Mouse (Mus musculus) megakaryocyte-erythroid progenitor cell, adult 5-6 weeks (primary cell): ENCODE data around the gene Exoc4. TPM values are rescaled to one million over a fixed set of nuclear protein-coding genes. Genes with fewer than 3 reads are reported as not detected.

Experiments
- ATAC-seq: replicated peaks from 2 replicates; pipeline ENCODE4 v1.8.0; 2016; ENCODE audit warnings: mild to moderate bottlenecking, inconsistent platforms; ENCODE audit not compliant: severe bottlenecking, poor library complexity, low FRiP score, low TSS enrichment
- total RNA-seq, 2 experiments: library from RNA; stranded (forward) in 1 of 2; stranded (reverse) in 1 of 2; fragments of 200-1000, 215-1000 nt in 1 of 2; fragments of >200 nt in 1 of 2; fragmentation: Nextera tagmentation in 1 of 2; gene quantifications; 2 replicates each; pipeline ENCODE4 v1.2.3; 2014 to 2017

Exoc4 gene
- total RNA-seq, 2 experiments from 2014 or later = 49.6 to 57.8 TPM

DNA sequence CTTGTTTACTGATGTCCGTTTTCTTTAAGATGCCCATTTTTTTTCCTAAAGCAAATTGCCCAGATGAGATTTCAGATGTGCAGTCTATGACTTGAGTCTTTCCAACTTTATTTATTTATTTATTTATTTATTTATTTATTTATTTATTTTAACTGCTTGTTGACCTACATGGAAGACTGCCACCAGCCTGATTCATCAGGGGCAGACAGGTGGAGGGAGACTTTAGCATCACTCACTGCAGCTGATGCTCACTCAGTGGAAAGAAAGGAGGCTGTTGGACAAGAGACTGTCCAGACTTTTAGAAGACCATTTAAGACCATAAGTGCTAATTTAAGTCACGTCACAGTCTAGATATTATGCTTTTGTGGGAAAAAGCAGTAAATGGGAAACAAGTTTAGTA lies 313.0 kb downstream of the Exoc4 start:
- no peak for ATAC-seq

DNA sequence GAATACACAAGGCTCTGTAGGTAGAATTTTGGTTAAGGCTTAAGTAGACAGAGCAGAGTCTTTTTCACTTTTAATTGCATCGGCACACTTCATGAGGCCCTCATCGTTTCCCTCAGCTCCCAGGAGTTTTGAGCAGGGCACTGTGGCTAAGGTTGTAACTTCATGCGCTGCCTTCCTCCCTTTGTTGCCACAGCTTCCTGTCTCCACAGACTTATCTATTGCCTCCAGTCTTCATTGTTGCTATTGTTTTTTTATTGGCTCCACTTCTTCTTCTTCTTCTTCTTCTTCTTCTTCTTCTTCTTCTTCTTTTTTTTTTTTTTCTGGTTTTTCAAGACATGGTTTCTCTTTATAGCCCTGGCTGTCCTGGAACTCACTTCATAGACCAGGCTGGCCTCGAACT lies 327.1 kb downstream of the Exoc4 start:
- ATAC-seq = no peak

DNA sequence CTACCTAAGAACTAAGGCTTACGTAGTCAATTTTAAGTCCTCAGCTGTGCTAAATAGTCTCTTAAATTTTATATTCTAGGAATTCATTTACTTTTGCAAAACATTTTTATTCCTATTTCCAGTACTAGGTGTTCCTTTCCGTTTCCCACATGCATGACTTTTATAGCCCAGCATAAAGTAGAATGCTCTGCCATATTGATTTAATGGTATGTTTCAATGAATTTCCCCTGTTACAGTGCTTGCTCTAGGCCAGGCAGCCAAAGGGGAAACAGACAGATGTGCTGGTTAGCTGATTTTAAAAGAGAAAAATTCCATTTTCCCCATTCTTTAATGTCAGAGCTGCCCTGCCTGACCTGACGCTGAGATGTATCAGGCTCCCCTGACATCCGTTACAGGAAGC lies 359.6 kb downstream of the Exoc4 start:
- ATAC-seq = no peak

DNA sequence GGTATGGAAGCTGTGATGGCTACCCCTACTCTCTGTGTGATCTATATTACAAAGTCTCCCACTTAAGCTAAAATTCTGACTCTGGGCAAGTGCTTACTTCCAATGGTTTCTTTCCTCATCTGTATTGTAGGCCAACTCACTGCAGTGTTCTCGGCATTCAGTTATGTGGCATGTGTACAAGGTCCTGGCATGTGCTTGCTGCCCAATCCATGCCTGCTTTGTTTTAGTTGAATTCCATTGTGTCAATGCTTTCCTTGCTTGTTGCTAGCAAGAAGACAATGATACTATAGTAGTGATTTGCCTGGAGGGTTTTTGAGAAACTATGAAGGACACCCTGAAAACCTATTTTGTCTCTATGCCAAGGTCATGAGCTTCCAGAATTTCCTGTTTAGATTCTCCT lies 365.1 kb downstream of the Exoc4 start:
- no peak for ATAC-seq

DNA sequence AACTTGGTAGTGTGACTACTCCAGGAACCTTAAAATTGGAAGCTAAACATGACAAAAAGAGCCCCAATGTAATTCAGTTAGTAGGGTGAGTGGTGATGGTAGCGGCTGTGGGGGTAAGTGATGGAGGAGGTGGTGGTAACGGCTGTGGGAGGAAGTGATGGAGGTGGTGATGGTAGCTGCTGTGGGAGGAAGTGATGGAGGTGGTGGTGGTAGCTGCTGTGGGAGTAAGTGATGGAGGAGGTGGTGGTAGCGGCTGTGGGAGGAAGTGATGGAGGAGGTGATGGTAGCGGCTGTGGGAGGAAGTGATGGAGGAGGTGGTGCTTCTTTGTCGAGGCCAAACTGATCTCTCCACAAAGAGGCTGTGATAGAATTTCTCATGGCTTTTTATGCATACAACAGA lies 369.7 kb downstream of the Exoc4 start:
- no peak for ATAC-seq

DNA sequence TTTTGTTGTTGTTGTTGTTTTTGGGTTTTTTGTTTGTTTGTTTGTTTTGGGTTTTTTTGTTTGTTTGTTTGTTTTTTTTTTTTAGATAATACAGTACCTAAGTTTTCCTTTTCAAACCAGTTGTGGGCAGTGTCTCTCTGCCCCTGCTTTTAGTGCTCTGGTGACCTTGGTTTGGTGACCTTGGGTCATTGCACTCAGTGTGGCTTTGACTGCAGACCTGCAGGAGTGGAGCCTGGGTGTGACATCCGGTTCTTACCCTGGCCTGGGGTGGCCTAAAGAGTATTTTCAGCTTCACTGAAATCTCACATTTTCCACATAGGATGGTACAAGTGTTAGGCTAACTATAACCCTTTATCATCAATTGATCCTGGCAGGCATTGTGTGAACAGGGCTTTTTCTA lies 371.8 kb downstream of the Exoc4 start:
- ATAC-seq = no peak

DNA sequence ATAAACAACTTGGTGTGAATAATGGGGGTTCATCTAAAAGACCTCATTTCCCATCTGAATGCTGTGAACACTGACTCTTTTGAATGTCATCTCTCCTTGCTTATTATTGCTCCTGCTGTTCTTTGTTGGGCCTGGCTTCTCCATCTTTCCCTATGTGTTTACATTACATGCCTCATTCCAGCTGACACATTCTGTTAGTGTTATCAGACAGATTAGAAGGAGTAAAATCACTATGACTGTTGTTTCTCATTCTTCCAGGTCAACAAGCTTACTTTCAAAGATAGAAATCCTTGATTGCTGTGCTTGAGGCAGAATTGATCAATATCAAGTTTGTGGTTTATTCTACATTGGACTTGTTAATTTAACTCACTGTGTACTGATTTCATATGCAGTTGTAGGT lies 377.0 kb downstream of the Exoc4 start:
- ATAC-seq = no peak

DNA sequence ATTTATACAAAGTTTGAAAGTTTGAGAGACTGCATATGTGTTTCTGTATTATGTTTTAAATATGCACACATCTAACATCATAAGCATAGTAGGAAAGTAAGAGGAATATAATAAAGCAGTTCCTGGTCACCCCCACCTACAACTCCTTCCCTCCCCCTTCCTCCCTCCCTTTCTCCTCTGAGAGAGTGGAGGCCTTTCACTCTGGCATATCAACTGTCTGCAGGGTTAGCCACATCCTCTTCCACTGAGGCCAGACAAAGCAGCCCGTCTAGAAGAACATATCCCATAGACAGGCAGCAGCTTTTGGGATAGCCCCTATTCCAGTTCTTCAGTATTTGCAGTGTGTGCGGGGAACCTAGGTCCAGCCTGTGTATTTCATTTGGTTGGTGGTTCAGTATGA lies 382.2 kb downstream of the Exoc4 start:
- ATAC-seq = no peak

DNA sequence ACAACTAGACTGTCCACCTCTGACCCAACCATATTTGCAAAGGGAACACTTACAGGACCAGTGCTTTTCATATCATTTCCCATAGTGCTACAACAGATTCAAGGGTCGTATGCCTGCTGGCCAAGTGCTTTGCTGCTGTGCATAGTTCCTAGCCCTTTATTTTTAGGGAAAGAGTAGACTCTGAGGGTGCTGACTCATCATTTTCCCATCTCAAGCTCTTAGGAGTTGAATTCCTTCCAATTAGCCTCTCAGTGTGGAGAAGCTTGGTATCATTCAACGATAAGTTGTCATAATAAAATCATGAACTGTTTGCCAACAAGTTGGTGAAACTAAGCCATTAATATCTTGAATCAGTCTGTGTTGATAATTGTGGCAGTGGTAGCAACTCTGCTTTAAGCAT lies 388.3 kb downstream of the Exoc4 start:
- no peak for ATAC-seq

DNA sequence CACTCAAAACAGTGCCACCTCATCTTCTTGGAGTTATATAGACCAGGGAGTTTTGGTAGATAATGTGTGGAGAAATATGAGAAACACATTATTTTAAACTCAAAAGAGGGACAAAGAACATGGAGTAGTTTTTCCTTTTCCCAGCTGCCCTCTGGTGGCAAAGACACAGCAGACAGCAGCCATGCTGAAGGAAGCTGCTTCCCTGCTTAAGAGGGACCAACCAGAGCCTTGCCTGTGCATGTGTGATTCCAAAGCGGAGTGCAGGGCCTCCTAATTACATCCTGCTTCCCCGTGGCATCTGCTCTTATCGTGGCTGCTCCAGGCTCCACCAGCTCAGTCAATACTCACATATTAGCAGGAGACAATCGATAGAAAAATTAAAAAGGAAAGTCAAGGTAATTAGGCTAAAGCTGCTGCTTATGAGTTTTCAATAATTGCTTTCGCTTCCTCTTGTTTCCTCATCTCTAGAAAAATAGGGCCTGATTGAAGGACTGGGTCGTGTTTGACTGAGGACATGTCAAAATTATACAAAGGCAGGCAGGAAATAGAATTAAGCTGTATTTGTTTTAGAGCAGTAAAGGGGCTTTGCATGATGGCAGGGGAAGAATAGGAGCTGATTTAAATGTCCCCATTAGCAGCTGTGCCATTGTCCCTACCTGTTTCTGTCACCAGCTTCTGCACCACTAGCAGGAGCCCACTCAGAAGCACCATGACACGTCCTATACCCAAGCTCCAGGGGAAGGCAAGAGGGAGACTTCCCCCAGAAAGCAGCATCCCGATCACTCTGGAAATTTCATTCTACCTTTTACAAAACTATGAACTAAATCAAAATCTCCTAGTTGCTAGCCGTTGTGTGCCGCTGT lies 433.1 kb downstream of the Exoc4 start:
- no peak for ATAC-seq

DNA sequence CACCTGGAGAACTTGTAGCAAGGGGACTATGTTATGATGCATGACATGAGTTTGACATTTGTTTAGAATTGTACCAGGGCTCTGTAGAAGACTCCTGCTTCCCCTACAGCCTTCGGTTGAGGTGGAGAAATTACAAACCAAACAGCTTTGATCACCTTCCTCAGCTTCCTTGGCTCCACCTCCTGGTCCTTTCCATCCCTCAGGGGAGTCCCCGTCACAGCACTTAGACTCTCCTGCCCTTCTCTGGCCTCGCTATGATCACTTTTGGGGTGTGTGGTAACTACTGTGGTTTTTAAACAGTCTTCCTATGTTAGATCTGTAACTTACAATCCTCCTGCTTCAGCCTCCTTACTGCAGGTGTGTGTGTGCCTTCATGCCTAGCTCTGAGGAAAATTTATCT lies 434.6 kb downstream of the Exoc4 start:
- ATAC-seq = no peak

DNA sequence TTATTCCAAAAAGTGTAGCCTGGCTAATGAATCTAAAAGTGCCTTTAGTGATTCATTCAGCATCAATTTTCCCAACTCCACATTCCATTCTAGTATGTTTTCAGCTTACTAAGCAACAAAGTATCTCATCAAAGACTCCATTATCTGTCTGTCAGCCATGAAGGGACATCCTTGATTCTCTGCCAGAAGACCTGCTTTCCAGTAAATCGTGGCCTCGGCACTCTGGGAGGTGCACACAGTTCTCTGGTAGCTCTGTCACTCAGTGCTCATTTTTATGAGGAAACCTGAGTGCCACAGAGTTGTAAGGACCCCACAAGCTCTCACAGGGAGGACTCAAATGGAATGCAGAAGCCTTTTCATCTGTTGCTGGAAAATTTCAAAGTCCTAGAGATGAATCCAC lies 436.4 kb downstream of the Exoc4 start:
- ATAC-seq = no peak

DNA sequence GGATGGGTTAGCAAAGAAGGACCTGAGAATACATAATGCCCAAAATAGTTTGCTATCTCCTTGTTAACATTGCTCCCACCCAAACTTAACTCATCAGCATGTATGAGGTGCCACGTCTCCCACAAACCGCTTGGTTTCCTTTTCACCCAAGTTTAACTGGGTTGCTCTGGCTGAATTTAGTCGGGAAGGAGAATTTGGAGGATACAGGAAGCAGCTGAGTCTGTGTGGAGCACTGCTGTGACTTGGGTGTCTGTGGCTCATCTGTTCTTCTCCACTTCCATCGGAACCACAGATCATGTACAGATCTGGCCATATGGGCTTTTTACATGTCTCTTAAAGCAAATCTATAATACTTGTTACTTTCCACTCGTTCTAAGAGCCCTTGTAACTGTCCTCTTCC lies 441.7 kb downstream of the Exoc4 start:
- no peak for ATAC-seq

DNA sequence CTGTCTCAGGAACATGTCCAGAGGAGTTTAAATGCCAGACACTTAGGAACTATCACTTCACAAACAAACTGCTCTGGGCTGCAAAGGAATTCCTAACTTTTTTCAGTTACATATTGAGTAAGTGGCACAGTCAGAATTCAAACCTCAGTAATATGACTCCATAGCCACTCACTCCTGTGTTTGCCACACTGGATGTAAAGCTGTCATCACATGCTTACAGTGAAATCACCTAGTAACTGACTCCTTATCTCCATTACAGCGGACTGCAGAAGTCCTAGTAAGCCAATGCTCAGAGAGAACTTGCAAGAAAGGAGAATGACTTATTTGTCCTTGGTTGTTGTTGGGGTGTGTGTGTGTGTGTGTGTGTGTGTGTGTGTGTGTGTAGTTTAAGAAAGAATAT lies 448.1 kb downstream of the Exoc4 start:
- ATAC-seq = no peak

DNA sequence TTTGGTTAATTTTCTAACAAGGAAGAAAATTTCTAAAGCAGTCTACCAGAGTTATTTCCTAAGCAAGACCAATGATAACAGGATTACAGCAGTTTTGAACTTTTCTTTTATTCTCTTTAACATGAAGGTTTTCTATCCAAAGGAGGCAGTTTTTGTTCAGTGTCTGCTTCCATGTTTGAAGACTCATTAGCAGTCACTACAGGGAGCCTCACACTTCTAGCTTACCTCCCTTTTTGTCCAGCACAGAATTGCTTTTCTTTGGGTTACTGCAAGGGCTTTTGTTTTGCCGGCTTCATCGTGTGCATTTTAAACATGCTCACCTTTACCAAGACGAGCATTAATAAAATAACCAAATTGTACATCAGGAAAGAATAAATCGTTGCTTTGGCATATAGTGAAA lies 460.0 kb downstream of the Exoc4 start:
- ATAC-seq = no peak

DNA sequence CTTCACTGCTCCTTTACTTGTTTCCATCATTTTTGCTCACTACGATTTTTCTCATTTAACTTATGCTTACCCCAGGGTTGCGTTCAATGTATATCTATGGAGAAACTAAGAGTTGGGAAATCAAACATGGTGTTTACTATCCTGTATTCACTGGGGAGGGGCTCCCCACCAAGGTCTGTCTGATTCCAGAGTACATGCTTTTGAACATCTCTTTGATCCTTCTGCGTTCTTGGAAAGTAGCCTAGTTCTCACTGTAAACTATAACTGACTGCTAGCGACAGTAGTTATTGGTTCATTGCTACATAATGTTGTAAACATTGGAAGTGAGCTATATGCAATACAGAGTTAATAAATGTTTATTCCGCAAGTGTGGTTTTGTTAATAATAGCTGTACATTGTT lies 460.5 kb downstream of the Exoc4 start:
- ATAC-seq = no peak

DNA sequence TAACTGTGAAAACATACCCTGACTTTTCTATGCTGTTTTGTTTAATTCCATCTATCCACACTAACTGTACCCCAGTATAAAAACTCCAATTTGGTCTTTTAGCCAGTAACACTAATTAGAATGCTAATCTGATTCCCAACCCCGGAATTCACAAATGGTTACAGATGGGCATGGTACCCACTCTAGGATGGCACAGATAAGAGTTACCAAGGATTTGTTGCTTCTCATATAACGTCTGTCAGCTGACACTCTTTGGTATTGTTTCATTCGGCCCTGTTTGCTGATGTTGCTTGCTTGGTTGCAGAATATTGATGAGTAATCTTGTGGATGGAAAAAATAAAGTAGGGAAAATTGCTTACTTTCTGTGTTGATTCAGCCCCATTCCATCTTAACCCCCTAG lies 462.9 kb downstream of the Exoc4 start:
- ATAC-seq = no peak

DNA sequence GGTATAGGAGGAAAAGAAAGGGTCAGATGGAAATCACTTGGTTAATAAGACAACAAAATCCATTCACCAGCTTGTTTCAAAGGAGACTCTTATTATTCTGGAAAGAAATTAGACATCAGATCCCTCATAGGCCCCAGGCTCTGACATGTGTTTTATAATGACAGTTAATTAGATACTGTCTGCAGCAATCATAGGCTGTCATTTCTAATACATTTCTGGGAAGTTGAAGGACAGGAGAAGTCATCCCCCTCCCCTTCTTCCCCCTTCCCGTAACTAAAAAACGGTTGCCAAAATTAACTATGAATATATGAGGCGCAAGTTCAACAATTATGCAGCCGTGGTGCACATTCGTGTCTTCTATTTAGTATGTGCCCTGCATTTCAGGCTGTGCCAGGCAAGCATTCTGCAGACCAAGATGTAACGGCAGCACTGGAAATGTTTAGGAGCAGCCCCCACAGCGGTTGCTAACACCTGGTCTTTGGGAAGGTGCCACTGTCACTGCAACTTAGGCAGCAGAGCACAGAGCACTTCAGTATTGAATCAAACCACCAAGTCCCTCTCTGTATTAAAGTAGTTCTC lies 463.7 kb downstream of the Exoc4 start:
- ATAC-seq = no peak

DNA sequence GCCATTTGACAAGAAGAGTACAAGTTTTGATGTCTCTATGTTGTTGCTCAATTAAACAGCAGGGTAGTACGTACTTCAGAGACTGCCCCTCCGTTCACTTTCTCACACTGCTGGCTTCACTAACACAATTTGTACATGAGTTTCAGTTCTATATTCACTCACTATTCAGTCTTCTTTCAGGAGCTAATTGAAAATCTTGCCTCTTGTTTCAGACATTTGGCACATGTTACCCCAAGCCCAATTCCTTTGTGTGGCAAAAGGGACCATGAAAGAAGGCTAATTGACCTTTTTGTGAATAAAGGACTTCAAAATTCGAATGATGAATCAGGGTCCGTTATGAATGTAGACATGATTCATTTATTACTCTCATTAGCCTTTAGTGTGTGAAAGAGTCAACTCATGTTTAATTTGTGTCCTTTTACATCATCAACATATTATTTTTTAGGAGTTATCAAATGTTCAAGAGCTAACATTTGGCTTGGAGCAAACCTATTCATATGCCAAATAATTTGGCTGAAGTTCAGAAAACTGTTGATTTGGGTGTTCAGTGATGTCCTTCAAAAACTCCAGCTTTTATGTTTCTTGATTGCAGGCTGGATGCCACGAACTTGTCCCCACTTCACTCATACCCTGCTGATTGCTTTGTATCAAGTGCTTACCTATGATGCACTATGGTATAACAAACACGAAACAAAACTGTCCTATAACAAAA lies 467.5 kb downstream of the Exoc4 start:
- no peak for ATAC-seq

DNA sequence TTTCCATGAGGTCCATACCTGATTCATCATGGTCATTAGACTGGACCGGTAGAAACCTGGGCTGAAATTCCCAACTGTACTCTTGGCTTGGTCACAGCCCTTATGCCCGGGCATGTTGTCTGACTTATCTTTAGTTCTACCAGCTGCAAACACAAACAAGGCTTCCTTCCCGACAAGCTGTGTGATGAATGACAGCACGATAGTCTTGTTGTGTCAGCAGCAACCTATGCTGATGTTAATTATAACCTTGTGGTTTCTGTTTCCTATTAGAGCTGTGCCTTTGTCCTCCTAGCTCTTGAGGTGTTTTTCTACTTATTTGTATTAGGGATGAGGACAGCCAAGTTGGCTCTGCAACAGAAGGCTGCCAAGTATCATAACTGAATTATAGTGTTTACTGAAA lies 472.3 kb downstream of the Exoc4 start:
- no peak for ATAC-seq

DNA sequence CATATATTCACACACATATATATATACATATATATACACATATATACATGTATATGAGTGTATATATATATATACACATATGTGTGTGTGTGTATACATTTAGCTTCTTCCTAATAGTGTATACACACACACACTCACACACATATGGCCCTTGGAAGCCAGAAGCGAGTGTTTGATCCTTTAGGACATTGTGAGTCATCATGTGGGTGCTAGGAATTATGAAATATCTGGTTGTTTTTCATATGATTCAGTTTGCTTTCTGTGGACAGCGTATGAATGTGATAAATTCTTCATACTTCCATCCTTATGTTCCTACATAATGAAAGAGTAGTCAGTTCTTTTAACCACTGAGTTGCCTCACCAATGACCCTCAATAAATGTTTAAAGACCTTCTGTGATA lies 473.9 kb downstream of the Exoc4 start:
- no peak for ATAC-seq
